In genomic region chr8:123083610-123084009, GRCm38 (mm10) we compare ENCODE assay signal across 18 mouse cellular contexts. TPM values are rescaled to one million over a fixed set of nuclear protein-coding genes. Genes with fewer than 3 reads are reported as not detected.
A peak's percentile ranks its signal among the peaks of the same experiment; 100 is the strongest.
DNase-seq lines count a peak whose midpoint lies in the region; ATAC-seq and TF ChIP-seq lines count a peak whose summit lies in the region.
"Had no signal": no experiment of that assay in that cellular context is flagged by ENCODE, and none has a peak within 500 bp of the region (broad histone marks: within the 10 kb centered on the region; RNA-seq: fewer than 3 reads in every experiment).

No protein-coding gene starts in this region.

- no peaks in the 10 kb centered on the region for H3K27me3 ChIP-seq in forebrain, postnatal 0 days (ENCODE audit: insufficient read depth, low read length)
- no peaks in the 10 kb centered on the region for H3K27me3 ChIP-seq in forebrain, embryonic 16.5 days (replicated peaks; ENCODE audit: control insufficient read depth, insufficient read depth, low read length)
- H3K27me3 ChIP-seq in neural tube, embryonic 15.5 days (replicated peaks) = no peaks in the 10 kb centered on the region
- H3K27me3 ChIP-seq: intestine, embryonic 15.5 days had no signal

- TF ChIP-seq CTCF in forebrain, postnatal 0 days (IDR thresholded peaks at IDR 0.05; ENCODE audit: low read depth) = no peak
- TF ChIP-seq CTCF in lung, adult 2 months (IDR thresholded peaks at IDR 0.05; ENCODE audit: insufficient read depth, low read length) = no peak

- intact Hi-C loops in left cerebral cortex, postnatal 14 days (cut with DNase I) = no loop called here

- peaks cover 94% of the 10 kb centered on the region for H3K36me3 ChIP-seq in forebrain, postnatal 0 days (ENCODE audit: insufficient read depth)
- H3K36me3 ChIP-seq in forebrain, embryonic 16.5 days (ENCODE audit: control insufficient read depth, insufficient read depth) = peaks cover 15% of the 10 kb centered on the region
- peaks cover 95% of the 10 kb centered on the region for H3K36me3 ChIP-seq in neural tube, embryonic 15.5 days

- peak; percentile 76 for ATAC-seq in forebrain, postnatal 0 days
- ATAC-seq in forebrain, embryonic 16.5 days = no peak
- no peak for ATAC-seq in neural tube, embryonic 15.5 days (ENCODE audit: low FRiP score)
- ATAC-seq: intestine, embryonic 15.5 days had no signal

- WGBS in forebrain, postnatal 0 days = 80% methylated on average over 12 of the region's 12 CpGs
- 82% methylated on average over 12 of the region's 12 CpGs for WGBS in forebrain, embryonic 16.5 days
- 87% methylated on average over 12 of the region's 12 CpGs for WGBS in neural tube, embryonic 15.5 days
- WGBS in lung, adult 2 months = 88% methylated on average over 12 of the region's 12 CpGs

- no peak overlapping the region for H3K4me2 ChIP-seq in forebrain, postnatal 0 days (ENCODE audit: low read depth)
- H3K4me2 ChIP-seq in forebrain, embryonic 16.5 days (ENCODE audit: low read length) = no peak overlapping the region
- no peak overlapping the region for H3K4me2 ChIP-seq in neural tube, embryonic 15.5 days
- H3K4me2 ChIP-seq: intestine, embryonic 15.5 days; midbrain, embryonic 11.5 days had no signal

- no peak overlapping the region for H3K9ac ChIP-seq in forebrain, postnatal 0 days
- H3K9ac ChIP-seq in forebrain, embryonic 16.5 days (replicated peaks; ENCODE audit: low read depth, low read length) = no peak overlapping the region
- H3K9ac ChIP-seq in neural tube, embryonic 15.5 days (replicated peaks) = no peak overlapping the region
- H3K9ac ChIP-seq: intestine, embryonic 15.5 days had no signal

- no peaks in the 10 kb centered on the region for H3K9me3 ChIP-seq in forebrain, postnatal 0 days (ENCODE audit: low read length)
- H3K9me3 ChIP-seq in forebrain, embryonic 16.5 days (ENCODE audit: control insufficient read depth, low read length) = no peaks in the 10 kb centered on the region
- H3K9me3 ChIP-seq in neural tube, embryonic 15.5 days (replicated peaks) = no peaks in the 10 kb centered on the region
- H3K9me3 ChIP-seq: intestine, embryonic 15.5 days had no signal

- H3K4me1 ChIP-seq in forebrain, postnatal 0 days (ENCODE audit: insufficient read depth) = no peaks in the 10 kb centered on the region
- H3K4me1 ChIP-seq in forebrain, embryonic 16.5 days (replicated peaks; ENCODE audit: control insufficient read depth, insufficient read depth, low read length) = no peaks in the 10 kb centered on the region
- H3K4me1 ChIP-seq in neural tube, embryonic 15.5 days = no peaks in the 10 kb centered on the region
- no peaks in the 10 kb centered on the region for H3K4me1 ChIP-seq in lung, adult 2 months (ENCODE audit: control insufficient read depth, insufficient read depth, low read length)
- H3K4me1 ChIP-seq: intestine, embryonic 15.5 days had no signal

- H3K27ac ChIP-seq in forebrain, postnatal 0 days (ENCODE audit: low read depth, low read length) = no peak overlapping the region
- no peak overlapping the region for H3K27ac ChIP-seq in forebrain, embryonic 16.5 days (ENCODE audit: low read length)
- 0 out of 2 replicates have a peak overlapping the region, but pooled peaks have one; percentile 9 for H3K27ac ChIP-seq in neural tube, embryonic 15.5 days (replicated peaks)
- H3K27ac ChIP-seq: gastrocnemius, adult 2 months; intestine, embryonic 15.5 days; kidney, postnatal 0 days had no signal

- no peak for DNase-seq in forebrain, postnatal 0 days
- no peak for DNase-seq in neural tube, embryonic 10.5 days (ENCODE audit: extremely low spot score, low spot score)
- DNase-seq in left cerebral cortex, postnatal 14 days (ENCODE audit: low spot score in 2 of 2) = peak; percentile 60 to 75
- DNase-seq in telencephalon, adult 2 months (ENCODE audit: low read depth, low spot score) = peak; percentile 61
- no peak for DNase-seq in heart, postnatal 4 days
- no peak for DNase-seq in lung, adult 2 months
- DNase-seq: gastrocnemius, adult 2 months; heart, adult 11 months; lung, adult 18-20 months; lung, postnatal 36 days; thymus, adult 18-20 months had no signal

- no peak overlapping the region for H3K4me3 ChIP-seq in forebrain, postnatal 0 days (ENCODE audit: low read depth, low read length)
- no peak overlapping the region for H3K4me3 ChIP-seq in forebrain, embryonic 16.5 days (replicated peaks; ENCODE audit: low read length)
- no peak overlapping the region for H3K4me3 ChIP-seq in neural tube, embryonic 15.5 days (replicated peaks)
- no peak overlapping the region for H3K4me3 ChIP-seq in lung, adult 2 months (replicated peaks; ENCODE audit: extremely low read depth, low read depth, low read length)
- H3K4me3 ChIP-seq: gastrocnemius, adult 2 months; intestine, embryonic 15.5 days; myocyte had no signal

- TF ChIP-seq POLR2A in lung, adult 2 months (IDR thresholded peaks at IDR 0.05; ENCODE audit: borderline replicate concordance, extremely low read depth, low read depth, low read length) = no peak

RNA-seq across cellular contexts. Expression of gene Rpl13, which starts 18.5 kb away (rescaled TPM):
- 2,315 and 2,714 TPM in 2 replicates for total RNA-seq in forebrain, postnatal 0 days (2014; rRNA removed)
- 944 and 1,242 TPM in 2 replicates for polyA plus RNA-seq in forebrain, postnatal 0 days (2015; fragmentation: Nextera tagmentation; extraction: Ambion mirVana)
- 777 and 810 TPM in 2 replicates for polyA plus RNA-seq in forebrain, embryonic 16.5 days (2015; fragmentation: Nextera tagmentation; extraction: Ambion mirVana)
- 659 and 826 TPM in 2 replicates for polyA plus RNA-seq in neural tube, embryonic 15.5 days (2015; fragmentation: Nextera tagmentation; extraction: Ambion mirVana)
- total RNA-seq in left cerebral cortex, postnatal 14 days (2021) = 100 to 1,000 TPM; 356 to 384 TPM
- total RNA-seq in heart, postnatal 4 days (2021) = 100 to 1,000 TPM; 641 to 660 TPM
- 1,500 and 2,209 TPM in 2 replicates for polyA plus RNA-seq in lung, adult 2 months (2012; rRNA removed)

RNA-seq across cellular contexts. Expression of gene Spg7, which starts 20.9 kb away (rescaled TPM):
- total RNA-seq in forebrain, postnatal 0 days (2014; rRNA removed) = 56.2 and 62.8 TPM in 2 replicates
- polyA plus RNA-seq in forebrain, postnatal 0 days (2015; fragmentation: Nextera tagmentation; extraction: Ambion mirVana) = 39.8 and 52.9 TPM in 2 replicates
- 45.3 and 51.8 TPM in 2 replicates for polyA plus RNA-seq in forebrain, embryonic 16.5 days (2015; fragmentation: Nextera tagmentation; extraction: Ambion mirVana)
- 45.8 and 47.6 TPM in 2 replicates for polyA plus RNA-seq in neural tube, embryonic 15.5 days (2015; fragmentation: Nextera tagmentation; extraction: Ambion mirVana)
- 10 to 100 TPM; 69.0 to 69.4 TPM for total RNA-seq in left cerebral cortex, postnatal 14 days (2021)
- total RNA-seq in heart, postnatal 4 days (2021) = 10 to 100 TPM; 68.5 to 76.5 TPM
- polyA plus RNA-seq in lung, adult 2 months (2012; rRNA removed) = 71.1 and 85.5 TPM in 2 replicates

RNA-seq across cellular contexts. Expression of gene Cpne7, which starts 33.6 kb away (rescaled TPM):
- 30.2 and 32.6 TPM in 2 replicates for total RNA-seq in forebrain, postnatal 0 days (2014; rRNA removed)
- polyA plus RNA-seq in forebrain, postnatal 0 days (2015; fragmentation: Nextera tagmentation; extraction: Ambion mirVana) = 13.5 and 25.0 TPM in 2 replicates
- 2.8 and 7.3 TPM in 2 replicates for polyA plus RNA-seq in forebrain, embryonic 16.5 days (2015; fragmentation: Nextera tagmentation; extraction: Ambion mirVana)
- 3.7 and 4.7 TPM in 2 replicates for polyA plus RNA-seq in neural tube, embryonic 15.5 days (2015; fragmentation: Nextera tagmentation; extraction: Ambion mirVana)
- 10 to 100 TPM; 55.0 to 77.7 TPM for total RNA-seq in left cerebral cortex, postnatal 14 days (2021)
- under 1 TPM; 0.14 to 0.16 TPM for total RNA-seq in heart, postnatal 4 days (2021)
- 1.3 and 1.7 TPM in 2 replicates for polyA plus RNA-seq in lung, adult 2 months (2012; rRNA removed)
- polyA plus RNA-seq: forebrain, embryonic 11.5 days had no signal

RNA-seq across cellular contexts. Expression of gene Ankrd11, which starts 41.5 kb away (rescaled TPM):
- total RNA-seq in forebrain, postnatal 0 days (2014; rRNA removed) = 88.7 and 103 TPM in 2 replicates
- 69.4 and 73.5 TPM in 2 replicates for polyA plus RNA-seq in forebrain, postnatal 0 days (2015; fragmentation: Nextera tagmentation; extraction: Ambion mirVana)
- polyA plus RNA-seq in forebrain, embryonic 16.5 days (2015; fragmentation: Nextera tagmentation; extraction: Ambion mirVana) = 30.3 and 33.6 TPM in 2 replicates
- 36.5 and 59.9 TPM in 2 replicates for polyA plus RNA-seq in neural tube, embryonic 15.5 days (2015; fragmentation: Nextera tagmentation; extraction: Ambion mirVana)
- total RNA-seq in left cerebral cortex, postnatal 14 days (2021) = 100 to 1,000 TPM; 146 to 151 TPM
- total RNA-seq in heart, postnatal 4 days (2021) = 10 to 100 TPM; 85.2 to 86.3 TPM
- 48.7 and 67.5 TPM in 2 replicates for polyA plus RNA-seq in lung, adult 2 months (2012; rRNA removed)

Comparison
In these comparisons a context has a peak if more than half of its experiments do, and no peak if none do; other contexts are left out.
1. DNase-seq: peak in left cerebral cortex, postnatal 14 days (2 of 2) and telencephalon, adult 2 months (single experiment); none in forebrain, postnatal 0 days (single experiment), neural tube, embryonic 10.5 days (single experiment), heart, postnatal 4 days (single experiment) and lung, adult 2 months (single experiment).